Mouse (Mus musculus) midbrain, embryonic 10.5 days (tissue): ENCODE data around the gene Dhx38. TPM values are rescaled to one million over a fixed set of nuclear protein-coding genes. Genes with fewer than 3 reads are reported as not detected.

Source experiments
- DNase-seq: peaks from one replicate; pipeline ENCODE4 v3.0.0-alpha.2; 2017; ENCODE audit warnings: low spot score
- H3K27ac ChIP-seq: fragments of 300-500 bp; sonication (generic); replicated peaks from 2 replicates; pipeline ENCODE4 v1.5.1; 2016; ENCODE audit warnings: mild to moderate bottlenecking
- H3K27me3 ChIP-seq: fragments of 300-500 bp; sonication (generic); 2 replicates; pipeline ENCODE4 v1.6.1; 2016; ENCODE audit warnings: low read depth, mild to moderate bottlenecking; ENCODE audit not compliant: poor library complexity, severe bottlenecking
- H3K36me3 ChIP-seq: fragments of 300-500 bp; sonication (generic); 2 replicates; pipeline ENCODE4 v1.6.1; 2016; ENCODE audit warnings: mild to moderate bottlenecking, moderate library complexity
- H3K4me1 ChIP-seq: fragments of 300-500 bp; sonication (generic); 2 replicates; pipeline ENCODE4 v1.6.1; 2016
- H3K4me3 ChIP-seq: fragments of 300-500 bp; sonication (generic); 2 replicates; pipeline ENCODE4 v1.5.1; 2016; ENCODE audit warnings: mild to moderate bottlenecking, moderate library complexity
- H3K9me3 ChIP-seq: fragments of 300-500 bp; sonication (generic); replicated peaks from 2 replicates; pipeline ENCODE4 v1.6.1; 2016; ENCODE audit warnings: mild to moderate bottlenecking
- WGBS: fragments of 180-500 bp; shearing (Covaris S2); methylation state at CpG from one replicate; pipeline ENCODE4 v1.1.7; 2016; 5-methylcytosine and 5-hydroxymethylcytosine counted together
- polyA plus RNA-seq: library from polyadenylated mRNA; unstranded; fragments of >200 nt; fragmentation: Nextera tagmentation; extraction: Ambion mirVana; gene quantifications from 2 replicates; pipeline ENCODE4 v1.2.1, GENCODE M21; 2016

The Dhx38 gene
- polyA plus RNA-seq, 1 experiment from 2014 or later, result 32.0 TPM

GRCm38 (mm10) chr8:109536703-109537102 lies 29.0 kb downstream of the Dhx38 start:
- H3K4me1 ChIP-seq, result peaks cover 9% of the 10 kb centered on the region
- 0 out of 2 replicates have a peak overlapping the region, but pooled peaks have one; percentile 42 for H3K27ac ChIP-seq
- DNase-seq, result peak; percentile 83
- WGBS, result 3% methylated on average over 5 of the region's 5 CpGs
- H3K4me3 ChIP-seq, result peak overlapping the region; percentile 29
- H3K27me3 ChIP-seq, result no peaks in the 10 kb centered on the region
- no peaks in the 10 kb centered on the region for H3K9me3 ChIP-seq
- no peaks in the 10 kb centered on the region for H3K36me3 ChIP-seq

DNA sequence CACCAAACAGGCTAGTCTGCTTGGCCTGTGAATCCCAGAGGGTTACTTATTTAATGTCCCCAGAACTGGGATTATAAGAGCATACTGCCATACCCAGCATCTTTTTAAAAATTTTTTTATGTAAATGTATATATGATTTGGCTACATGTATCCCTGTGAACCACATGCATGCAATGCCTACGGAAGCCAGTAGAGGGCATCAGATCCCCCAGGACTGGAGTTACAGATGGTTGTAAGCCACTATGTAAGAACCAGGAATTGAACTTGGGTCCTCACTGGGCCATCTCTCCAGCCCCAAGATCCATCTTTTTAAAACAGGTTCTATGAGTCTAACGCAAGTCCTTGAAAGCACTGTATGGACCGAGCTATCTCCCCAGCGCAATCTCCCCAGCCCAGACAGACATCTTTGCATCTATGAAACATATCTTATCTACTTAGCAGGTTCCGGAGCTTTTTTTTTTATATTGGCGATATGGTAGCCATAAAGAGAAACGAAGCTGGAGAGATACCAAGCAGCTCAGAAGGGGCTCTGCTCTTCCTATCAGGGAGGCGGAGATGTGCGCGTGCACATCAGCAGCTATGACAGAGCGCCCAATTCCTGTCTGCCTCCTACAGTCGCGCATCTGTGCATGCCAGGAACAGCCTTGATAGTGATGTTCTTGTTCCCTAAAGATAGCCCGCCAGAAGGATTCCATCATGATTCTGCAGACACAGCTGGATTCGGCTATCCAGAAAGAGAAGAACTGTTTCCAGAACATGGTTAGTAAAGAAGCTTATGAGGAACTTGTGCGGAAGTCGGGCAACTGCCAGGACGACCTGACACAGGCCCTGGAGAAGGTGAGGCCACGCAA lies 30.3 kb downstream of the Dhx38 start:
- 89% methylated on average over 19 of the region's 19 CpGs for WGBS

GRCm38 (mm10) chr8:109524008-109524407 lies 41.7 kb downstream of the Dhx38 start:
- H3K27me3 ChIP-seq, result no peaks in the 10 kb centered on the region
- 0 out of 2 replicates have a peak, but pooled peaks cover 3% of the 10 kb centered on the region for H3K9me3 ChIP-seq
- WGBS, result 80% methylated on average over 2 of the region's 2 CpGs
- DNase-seq, result no peak
- no peak overlapping the region for H3K27ac ChIP-seq
- no peaks in the 10 kb centered on the region for H3K36me3 ChIP-seq
- no peak overlapping the region for H3K4me3 ChIP-seq
- peaks cover 6% of the 10 kb centered on the region for H3K4me1 ChIP-seq

More for the DNA sequence above, 30.3 kb downstream of the Dhx38 start:
- Histone ChIP-seq H3K9me3 (no peaks in the 10 kb centered on the region), H3K27ac (no peak overlapping the region), H3K36me3 (no peaks in the 10 kb centered on the region), H3K4me3 (no peak overlapping the region), H3K4me1 (peaks cover 17% of the 10 kb centered on the region), H3K27me3 (no peaks in the 10 kb centered on the region)
- DNase-seq, result peak; percentile 30

DNA sequence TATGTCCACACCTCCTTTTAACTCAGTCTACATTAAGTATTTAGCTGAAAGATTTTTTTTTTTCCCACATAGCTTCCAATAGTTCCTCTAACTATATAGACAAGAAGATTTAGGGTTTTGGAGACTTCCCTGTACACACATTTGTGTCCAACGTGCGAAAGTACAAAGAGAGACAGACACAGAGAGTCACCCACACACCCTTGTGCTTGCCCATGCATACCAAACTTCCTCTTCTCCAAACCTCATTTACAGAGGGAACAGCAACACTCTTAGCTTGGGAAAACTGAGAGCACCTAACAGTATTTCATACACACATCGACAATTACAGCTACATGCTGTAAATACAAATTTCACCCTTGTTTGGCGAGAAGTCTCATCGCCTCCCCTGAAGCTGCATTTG lies 60.1 kb downstream of the Dhx38 start:
- 88% methylated on average over 5 of the region's 5 CpGs for WGBS
- Histone ChIP-seq H3K36me3 (no peaks in the 10 kb centered on the region), H3K9me3 (no peaks in the 10 kb centered on the region), H3K27me3 (no peaks in the 10 kb centered on the region), H3K4me3 (no peak overlapping the region), H3K27ac (no peak overlapping the region), H3K4me1 (no peaks in the 10 kb centered on the region)
- DNase-seq, result no peak

DNA sequence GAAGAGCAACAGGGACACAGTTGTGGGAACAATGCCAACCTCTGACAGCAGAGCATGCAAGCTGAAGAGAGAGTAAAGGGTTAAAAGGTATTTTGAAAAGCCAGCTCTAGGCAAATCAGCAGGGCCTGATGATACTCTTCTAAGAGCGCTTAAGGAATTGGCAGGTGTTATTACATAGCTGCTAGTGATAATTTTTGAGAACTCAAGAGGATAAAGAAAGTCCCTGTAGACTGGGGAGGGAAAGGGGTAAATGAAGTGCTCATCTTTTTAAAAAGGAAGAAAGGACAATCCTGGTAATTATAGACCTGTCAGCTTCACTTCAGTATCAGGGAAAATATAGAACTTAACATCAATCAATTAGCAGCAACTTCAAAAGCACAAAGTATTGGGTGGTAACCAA lies 62.1 kb downstream of the Dhx38 start:
- Histone ChIP-seq H3K9me3 (no peaks in the 10 kb centered on the region), H3K27ac (no peak overlapping the region), H3K27me3 (no peaks in the 10 kb centered on the region), H3K4me1 (no peaks in the 10 kb centered on the region), H3K36me3 (no peaks in the 10 kb centered on the region), H3K4me3 (no peak overlapping the region)
- DNase-seq, result no peak
- 85% methylated on average over 1 of the region's 1 CpGs for WGBS

GRCm38 (mm10) chr8:109499009-109499717 lies 66.5 kb downstream of the Dhx38 start:
- no peaks in the 10 kb centered on the region for H3K36me3 ChIP-seq
- DNase-seq, result no peak
- H3K9me3 ChIP-seq, result no peaks in the 10 kb centered on the region
- H3K27ac ChIP-seq, result no peak overlapping the region
- WGBS, result 92% methylated on average over 16 of the region's 16 CpGs
- no peaks in the 10 kb centered on the region for H3K27me3 ChIP-seq
- H3K4me3 ChIP-seq, result no peak overlapping the region
- H3K4me1 ChIP-seq, result no peaks in the 10 kb centered on the region

Other genes starting within 250 kb of the Dhx38 start
- gene Pmfbp1, start 71.8 kb downstream of the Dhx38 start, polyA plus RNA-seq, result 0.79 and 2.5 TPM in 2 replicates
- gene Txnl4b, start within 50 bp of the Dhx38 start, polyA plus RNA-seq, result 30.5 and 35.4 TPM in 2 replicates
- gene Hp, start 13.3 kb upstream of the Dhx38 start, polyA plus RNA-seq, result 0.55 and 0.57 TPM in 2 replicates
- gene Dhodh, start 42.8 kb upstream of the Dhx38 start, polyA plus RNA-seq, result 45.7 and 48.8 TPM in 2 replicates
- 0.17 and 0.25 TPM in 2 replicates for gene Pkd1l3, start 48.7 kb upstream of the Dhx38 start, polyA plus RNA-seq
- 143 and 156 TPM in 2 replicates for gene Ist1, start 127.4 kb upstream of the Dhx38 start, polyA plus RNA-seq
- 37.7 and 42.8 TPM in 2 replicates for gene Zfp821, start 139.7 kb upstream of the Dhx38 start, polyA plus RNA-seq
- gene Atxn1l, start 171.9 kb upstream of the Dhx38 start, polyA plus RNA-seq, result 6.3 and 8.1 TPM in 2 replicates
- 47.1 and 50.6 TPM in 2 replicates for gene Ap1g1, start 212.7 kb upstream of the Dhx38 start, polyA plus RNA-seq